Mouse (Mus musculus) heart, embryonic 14.5 days (tissue): Measurements from ENCODE around the gene Slc12a3. TPM values are rescaled to one million over a fixed set of nuclear protein-coding genes. Genes with fewer than 3 reads are reported as not detected.

Experiments
- ATAC-seq: fragments of 200-750 bp; cut with Nextera tagmentation; 2 replicates; pipeline ENCODE4 v1.8.0; 2017; ENCODE audit warnings: low read depth, moderate TSS enrichment; ENCODE audit not compliant: insufficient number of reproducible peaks, insufficient read depth, low FRiP score
- H3K27ac ChIP-seq, 2 experiments: fragments of 200-500 bp in 1 of 2; fragments of 300-500 bp in 1 of 2; sonication (generic) in 1 of 2; replicated peaks in 1 of 2; 2 replicates each; pipeline ENCODE4 v1.5.1; 2012 to 2014; ENCODE audit warnings: low read depth in 2 of 2, low read length in 2 of 2, control low read depth in 1 of 2, mild to moderate bottlenecking in 1 of 2, mixed read lengths in 1 of 2; ENCODE audit not compliant: control insufficient read depth in 1 of 2, insufficient read depth in 1 of 2
- H3K27me3 ChIP-seq: fragments of 300-500 bp; sonication (generic); 2 replicates; pipeline ENCODE4 v1.6.1; 2014; ENCODE audit warnings: mild to moderate bottlenecking, low read length, control low read depth; ENCODE audit not compliant: control insufficient read depth, insufficient read depth
- H3K36me3 ChIP-seq: fragments of 300-500 bp; sonication (generic); 2 replicates; pipeline ENCODE4 v1.6.1; 2014; ENCODE audit warnings: mild to moderate bottlenecking, control low read depth, low read length, mixed read lengths; ENCODE audit not compliant: control insufficient read depth, insufficient read depth
- H3K4me1 ChIP-seq, 2 experiments: fragments of 200-500 bp in 1 of 2; fragments of 300-500 bp in 1 of 2; sonication (generic) in 1 of 2; 2 replicates each; pipeline ENCODE4 v1.6.1; 2012 to 2014; ENCODE audit warnings: low read length in 2 of 2, control low read depth in 1 of 2, mixed read lengths in 1 of 2; ENCODE audit not compliant: control insufficient read depth in 2 of 2, insufficient read depth in 2 of 2
- H3K4me2 ChIP-seq: fragments of 300-500 bp; sonication (generic); 2 replicates; pipeline ENCODE4 v1.6.1; 2014; ENCODE audit warnings: mild to moderate bottlenecking, low read length
- H3K4me3 ChIP-seq, 2 experiments: fragments of 200-500 bp in 1 of 2; fragments of 300-500 bp in 1 of 2; sonication (generic) in 1 of 2; 2 replicates each; pipeline ENCODE4 v1.5.1; 2012 to 2014; ENCODE audit warnings: low read length in 2 of 2, mild to moderate bottlenecking in 2 of 2, control low read depth in 1 of 2, low read depth in 1 of 2, moderate library complexity in 1 of 2; ENCODE audit not compliant: control insufficient read depth in 1 of 2, insufficient read depth in 1 of 2
- H3K9ac ChIP-seq: fragments of 300-500 bp; sonication (generic); 2 replicates; pipeline ENCODE4 v1.6.1; 2014; ENCODE audit warnings: mild to moderate bottlenecking, low read length
- H3K9me3 ChIP-seq: fragments of 300-500 bp; sonication (generic); 2 replicates; pipeline ENCODE4 v1.6.1; 2016; ENCODE audit warnings: low read length, control low read depth; ENCODE audit not compliant: control insufficient read depth
- WGBS: fragments of 180-500 bp; shearing (Covaris S2); extraction: QIAGEN DNeasy Blood & Tissue Kit; methylation state at CpG from one replicate; pipeline ENCODE4 v1.1.7; 2014; 5-methylcytosine and 5-hydroxymethylcytosine counted together
- polyA plus RNA-seq: library from polyadenylated mRNA; unstranded; fragments of >200 nt; fragmentation: Nextera tagmentation; extraction: Ambion mirVana; gene quantifications from 2 replicates; pipeline ENCODE4 v1.2.1, GENCODE M21; 2014

The Slc12a3 gene
- polyA plus RNA-seq, 1 experiment from 2014 or later, result not detected

DNA sequence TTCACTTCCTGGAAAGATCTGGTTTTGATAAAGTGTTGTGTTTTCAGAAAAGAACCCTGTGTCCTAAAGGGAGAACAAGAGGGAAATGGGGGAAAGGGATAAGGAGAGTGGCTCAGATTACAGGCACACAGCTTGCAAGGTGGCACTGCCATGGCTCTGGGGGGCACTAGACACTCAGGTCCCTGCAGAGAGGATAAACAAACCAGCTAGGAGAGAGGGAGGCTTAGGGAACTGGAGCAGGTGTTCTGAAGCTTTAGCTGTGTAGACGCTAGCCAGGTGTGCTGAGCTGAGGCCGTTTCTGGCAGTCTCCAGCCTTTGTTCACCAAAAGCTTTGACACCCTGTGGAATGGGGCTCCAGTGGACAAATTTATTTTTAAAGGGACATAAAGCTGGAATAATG, 14.9 kb upstream of the Slc12a3 start:
- Histone ChIP-seq H3K4me3 (no peak overlapping the region), H3K9ac (no peak overlapping the region), H3K4me2 (no peak overlapping the region), H3K36me3 (peaks cover 62% of the 10 kb centered on the region), H3K27ac (no peak overlapping the region), H3K9me3 (no peaks in the 10 kb centered on the region), H3K4me1 (peaks cover 4 to 9% of the 10 kb centered on the region in 2 experiments; a peak in 1 of 4 replicates), H3K27me3 (no peaks in the 10 kb centered on the region)
- WGBS, result 71% methylated on average over 2 of the region's 2 CpGs
- no peak for ATAC-seq

DNA sequence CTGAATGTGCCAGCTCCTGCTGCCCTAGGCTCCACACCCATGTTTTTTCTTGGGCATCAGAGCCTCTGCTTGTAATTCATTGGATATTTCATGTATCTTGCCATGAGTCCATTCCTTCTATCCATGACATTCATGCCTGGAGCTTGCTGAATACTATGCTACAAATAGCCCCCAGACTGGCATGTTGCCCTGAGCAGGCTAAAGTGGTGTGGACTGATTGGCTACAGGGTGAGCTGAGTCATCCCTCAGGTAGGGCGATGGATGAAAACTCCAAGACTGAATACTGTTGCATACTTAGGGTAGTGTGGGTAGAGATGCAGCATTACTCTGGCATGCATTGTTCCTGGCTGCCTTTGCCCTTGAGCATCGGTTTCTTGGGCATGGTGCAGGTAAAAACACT, 11.8 kb upstream of the Slc12a3 start:
- Histone ChIP-seq H3K9me3 (no peaks in the 10 kb centered on the region), H3K4me2 (no peak overlapping the region), H3K4me3 (no peak overlapping the region), H3K36me3 (peaks cover 31% of the 10 kb centered on the region), H3K27me3 (no peaks in the 10 kb centered on the region), H3K27ac (no peak overlapping the region; a peak in 1 of 4 replicates), H3K9ac (no peak overlapping the region), H3K4me1 (peaks cover 4 to 9% of the 10 kb centered on the region in 2 experiments; a peak in 1 of 4 replicates)
- WGBS, result 77% methylated on average over 2 of the region's 2 CpGs
- ATAC-seq, result no peak

DNA sequence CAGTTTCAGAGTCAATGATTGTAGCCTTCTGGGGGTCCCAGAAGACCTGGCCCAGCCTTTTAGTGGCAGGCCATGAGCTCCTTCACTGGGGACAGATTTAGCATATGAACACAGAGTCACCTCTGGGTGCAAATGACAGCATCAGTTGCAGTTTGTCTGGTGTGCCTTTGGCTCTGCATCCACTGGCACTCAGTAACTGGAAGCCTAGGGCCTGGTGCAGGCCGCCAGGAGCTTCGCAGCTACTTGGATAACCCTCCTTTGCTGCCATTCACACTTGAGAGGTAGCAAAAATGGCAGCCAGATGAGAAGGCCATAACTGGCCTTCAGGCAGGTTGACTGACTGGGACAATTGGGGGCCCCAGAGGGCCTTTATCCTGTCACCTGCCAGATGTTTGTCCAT, 11.3 kb upstream of the Slc12a3 start:
- no peak overlapping the region for H3K4me2 ChIP-seq
- no peak for ATAC-seq
- H3K36me3 ChIP-seq, result peaks cover 30% of the 10 kb centered on the region
- whole genome bisulfite sequencing, result 96% methylated on average over 2 of the region's 2 CpGs
- H3K9me3 ChIP-seq, result no peaks in the 10 kb centered on the region
- no peaks in the 10 kb centered on the region for H3K27me3 ChIP-seq
- H3K4me1 ChIP-seq, result peaks cover 4 to 9% of the 10 kb centered on the region in 2 experiments; a peak in 1 of 4 replicates
- no peak overlapping the region; a peak in 1 of 4 replicates for H3K27ac ChIP-seq
- no peak overlapping the region for H3K9ac ChIP-seq
- no peak overlapping the region for H3K4me3 ChIP-seq

DNA sequence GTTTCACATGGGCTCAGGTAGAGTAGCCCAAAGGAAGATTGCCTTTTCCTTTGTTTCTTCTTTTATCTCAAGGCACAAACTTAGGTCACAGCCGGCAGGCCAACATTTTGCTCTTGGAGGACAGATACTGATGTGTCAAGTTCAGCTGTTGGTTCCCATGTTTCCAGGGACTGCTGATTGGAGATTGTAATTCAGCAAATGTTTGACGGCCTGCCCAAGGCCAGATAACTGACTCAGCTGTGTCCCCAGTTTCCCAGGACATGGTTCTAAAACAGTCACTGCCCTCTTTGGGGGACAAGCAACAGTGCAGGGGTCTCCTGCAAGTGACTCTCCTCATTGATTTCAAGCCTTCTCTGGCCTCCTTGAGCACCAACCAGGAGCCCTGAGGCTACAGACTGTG, 9.0 kb upstream of the Slc12a3 start:
- no peak for ATAC-seq

DNA sequence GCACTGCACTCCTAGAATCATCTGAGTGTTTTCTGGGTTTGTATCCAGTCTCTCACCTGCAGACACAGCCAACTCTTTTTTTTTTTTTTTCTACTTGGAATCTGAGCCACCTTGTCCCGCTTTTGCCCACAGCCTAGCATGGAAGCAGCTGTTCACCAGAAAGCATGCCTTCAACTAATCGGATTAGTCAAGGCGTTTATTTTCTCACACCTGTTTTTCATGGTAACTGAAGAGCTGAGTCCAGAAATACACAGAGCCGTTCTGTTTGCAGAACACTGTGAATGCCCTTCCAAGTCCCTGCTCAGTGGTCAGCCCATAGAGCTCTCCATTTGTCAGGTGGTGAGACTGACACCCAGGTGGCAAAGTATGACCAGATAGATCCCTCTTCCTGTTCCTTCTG, 6.9 kb upstream of the Slc12a3 start:
- WGBS, result 86% methylated on average over 4 of the region's 4 CpGs
- peaks cover 9 to 10% of the 10 kb centered on the region in 2 experiments; a peak in 3 of 4 replicates for H3K4me1 ChIP-seq
- no peak overlapping the region for H3K4me3 ChIP-seq

More for the DNA sequence above, 9.0 kb upstream of the Slc12a3 start:
- H3K4me1 ChIP-seq, result peaks cover 4 to 9% of the 10 kb centered on the region in 2 experiments; a peak in 1 of 4 replicates
- H3K4me3 ChIP-seq, result no peak overlapping the region
- 52% methylated on average over 2 of the region's 2 CpGs for WGBS
- no peaks in the 10 kb centered on the region for H3K27me3 ChIP-seq
- no peak overlapping the region for H3K27ac ChIP-seq
- no peak overlapping the region for H3K4me2 ChIP-seq
- H3K9me3 ChIP-seq, result no peaks in the 10 kb centered on the region
- peaks cover 12% of the 10 kb centered on the region; the same call in 1 of the 2 replicates for H3K36me3 ChIP-seq
- H3K9ac ChIP-seq, result no peak overlapping the region

DNA sequence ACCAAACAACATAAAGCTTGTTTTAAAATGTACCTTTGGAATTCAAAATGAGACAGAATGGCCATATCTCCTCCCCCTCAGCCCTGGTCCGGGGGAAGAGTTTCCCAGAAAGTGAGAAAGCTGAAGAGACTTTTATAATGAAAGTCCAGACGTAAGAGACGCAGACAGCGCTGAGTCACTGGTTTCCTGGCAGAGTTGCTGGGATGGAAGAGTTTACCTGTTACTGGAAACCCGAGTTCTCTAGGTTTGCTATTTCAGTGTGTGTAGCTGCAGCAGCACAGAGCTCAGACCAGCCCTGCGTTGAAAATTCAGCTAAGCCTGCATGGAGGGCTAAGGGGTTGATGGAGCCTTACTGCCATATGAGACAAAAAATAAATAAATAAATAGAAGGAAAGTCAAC, 6.0 kb upstream of the Slc12a3 start:
- no peak for ATAC-seq

More for the DNA sequence above, 6.9 kb upstream of the Slc12a3 start:
- H3K9ac ChIP-seq, result no peak overlapping the region
- H3K9me3 ChIP-seq, result no peaks in the 10 kb centered on the region
- H3K27me3 ChIP-seq, result no peaks in the 10 kb centered on the region
- no peak overlapping the region for H3K4me2 ChIP-seq
- H3K27ac ChIP-seq, result no peak overlapping the region
- no peak for ATAC-seq
- H3K36me3 ChIP-seq, result no peaks in the 10 kb centered on the region

DNA sequence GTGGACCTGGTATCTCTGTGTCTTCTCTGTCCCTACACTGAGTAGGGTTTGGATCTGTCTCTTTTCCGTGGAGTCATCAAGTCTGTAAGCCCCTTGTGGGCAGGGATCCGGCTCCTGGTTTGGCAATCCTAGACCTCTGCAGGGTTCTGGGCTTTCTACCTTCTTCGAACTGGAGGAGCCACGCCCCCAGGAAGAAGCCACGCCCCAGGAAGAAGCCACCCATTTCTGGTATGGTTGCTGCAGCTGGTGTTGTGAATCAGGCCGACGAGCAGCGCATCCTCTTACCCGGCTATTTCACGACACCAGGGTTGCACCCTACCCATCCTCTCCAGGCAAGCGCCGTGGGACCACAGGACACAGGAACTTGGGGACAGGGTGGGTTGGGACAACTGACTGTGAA, 4.9 kb upstream of the Slc12a3 start:
- 49% methylated on average over 12 of the region's 12 CpGs for WGBS
- H3K36me3 ChIP-seq, result no peaks in the 10 kb centered on the region
- H3K9me3 ChIP-seq, result no peaks in the 10 kb centered on the region
- no peaks in the 10 kb centered on the region for H3K27me3 ChIP-seq
- H3K27ac ChIP-seq, result no peak overlapping the region
- ATAC-seq, result no peak
- peaks cover 3 to 4% of the 10 kb centered on the region in 2 experiments; a peak in 2 of 4 replicates for H3K4me1 ChIP-seq
- H3K4me3 ChIP-seq, result no peak overlapping the region
- H3K9ac ChIP-seq, result no peak overlapping the region
- no peak overlapping the region for H3K4me2 ChIP-seq

More for the DNA sequence above, 6.0 kb upstream of the Slc12a3 start:
- Histone ChIP-seq H3K36me3 (no peaks in the 10 kb centered on the region), H3K27ac (no peak overlapping the region), H3K9ac (no peak overlapping the region), H3K4me3 (no peak overlapping the region), H3K27me3 (no peaks in the 10 kb centered on the region), H3K4me2 (no peak overlapping the region), H3K4me1 (peaks cover 3 to 4% of the 10 kb centered on the region in 2 experiments; a peak in 2 of 4 replicates), H3K9me3 (no peaks in the 10 kb centered on the region)
- 81% methylated on average over 6 of the region's 6 CpGs for WGBS

DNA sequence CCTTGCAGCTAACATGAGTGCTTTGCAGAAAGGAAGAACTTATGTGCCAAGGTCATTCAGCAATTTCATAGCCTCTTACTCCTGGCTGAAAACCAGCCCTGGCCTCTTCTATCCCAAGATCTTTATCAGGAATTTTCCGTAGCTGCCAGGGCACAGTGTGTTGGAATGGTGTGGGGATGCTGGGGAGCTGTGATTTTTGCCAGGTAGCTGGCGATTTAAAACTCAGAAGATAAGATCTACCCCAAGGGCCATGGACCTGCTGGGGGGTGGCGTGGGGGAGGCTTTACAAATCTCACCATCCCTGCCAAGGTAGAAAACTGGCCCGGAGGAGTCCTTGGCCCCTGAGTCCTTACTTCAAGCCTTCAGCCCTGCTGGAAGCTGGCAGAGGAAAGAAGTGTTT, 3.0 kb upstream of the Slc12a3 start:
- no peak overlapping the region for H3K4me3 ChIP-seq
- H3K27me3 ChIP-seq, result no peaks in the 10 kb centered on the region
- no peak overlapping the region for H3K9ac ChIP-seq
- H3K4me2 ChIP-seq, result no peak overlapping the region
- H3K9me3 ChIP-seq, result no peaks in the 10 kb centered on the region
- 44% methylated on average over 4 of the region's 4 CpGs for WGBS
- peaks cover 3 to 4% of the 10 kb centered on the region in 2 experiments; a peak in 2 of 4 replicates for H3K4me1 ChIP-seq
- no peaks in the 10 kb centered on the region for H3K36me3 ChIP-seq
- ATAC-seq, result no peak
- no peak overlapping the region for H3K27ac ChIP-seq
